Mouse (Mus musculus) liver, adult (tissue): ENCODE measurements around the gene Scamp4.

Experiments
- GATA4 ChIP-seq: IDR thresholded peaks from 2 replicates; pipeline ENCODE4 v1.6.1; 2014; ENCODE audit warnings: mild to moderate bottlenecking, low read length; ENCODE audit not compliant: insufficient replicate concordance

Scamp4 gene

GRCm38 (mm10) chr10:80574896-80575295 is 27.8 kb upstream of the Scamp4 start:
- no peak for TF ChIP-seq GATA4

- TF ChIP-seq GATA4: no peak
Observed at GRCm38 (mm10) chr10:80575925-80576324, 26.7 kb upstream of the Scamp4 start.

GRCm38 (mm10) chr10:80576351-80577194 is 26.1 kb upstream of the Scamp4 start:
- no peak for TF ChIP-seq GATA4

GRCm38 (mm10) chr10:80577195-80578130 is 25.2 kb upstream of the Scamp4 start, which contains the start of gene Klf16:
Klf16 (minus strand) TSS chr10:80577321.
- TF ChIP-seq GATA4: 0 out of 2 replicates have a peak, but pooled peaks have one; percentile 3

GRCm38 (mm10) chr10:80578131-80578750 is 24.4 kb upstream of the Scamp4 start:
- no peak for TF ChIP-seq GATA4

GRCm38 (mm10) chr10:80578911-80579310 is 23.8 kb upstream of the Scamp4 start:
- no peak for TF ChIP-seq GATA4

GRCm38 (mm10) chr10:80583047-80583446 is 19.6 kb upstream of the Scamp4 start:
- TF ChIP-seq GATA4: no peak

- TF ChIP-seq GATA4: no peak
Observed at GRCm38 (mm10) chr10:80584045-80584488, 18.6 kb upstream of the Scamp4 start.

- TF ChIP-seq GATA4: no peak
Observed at GRCm38 (mm10) chr10:80584642-80585552, 17.8 kb upstream of the Scamp4 start.

- no peak for TF ChIP-seq GATA4
Observed at GRCm38 (mm10) chr10:80585581-80585980, 17.1 kb upstream of the Scamp4 start.

GRCm38 (mm10) chr10:80586407-80587304 is 16.0 kb upstream of the Scamp4 start:
- TF ChIP-seq GATA4: no peak

- no peak for TF ChIP-seq GATA4
Observed at GRCm38 (mm10) chr10:80587305-80587657, 15.4 kb upstream of the Scamp4 start.

- TF ChIP-seq GATA4: no peak
Observed at GRCm38 (mm10) chr10:80589127-80589878, 13.4 kb upstream of the Scamp4 start.
